Mouse (Mus musculus) cerebellum, adult 18-20 months (tissue): ENCODE results near the gene Gm10392.
A peak's percentile ranks its signal among the peaks of the same experiment; 100 is the strongest.
"Not testable (repeated sequence)": the region's sequence is repeated elsewhere in the genome, so short reads cannot be mapped to it uniquely, and the experiment has no call there.

Experiments
- DNase-seq, 2 experiments: peaks; one replicate each; pipeline ENCODE4 v3.0.0; 2021

The Gm10392 gene

DNA sequence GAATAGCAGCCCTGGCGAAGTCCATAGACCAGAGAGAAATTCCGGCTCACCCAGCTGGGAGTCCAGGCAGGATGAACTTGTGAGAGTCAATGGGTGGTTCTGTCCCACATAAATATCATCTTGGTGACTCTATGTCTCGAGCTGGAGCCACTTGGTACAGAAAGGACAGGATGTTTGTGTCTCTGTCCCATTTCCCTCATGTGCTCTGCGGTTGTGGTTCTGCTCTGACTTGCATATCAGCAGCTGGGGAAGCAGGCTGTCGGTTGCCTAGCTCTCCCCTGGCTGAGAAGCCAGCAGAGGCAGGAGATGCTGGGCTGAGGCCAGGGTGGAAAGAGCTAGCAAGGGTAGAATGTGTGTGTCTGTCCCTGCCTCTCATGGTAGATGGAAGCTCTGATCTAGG lies at the start of gene Gm10392:
Gm10392 (minus strand) TSS at position 156 of the 400 bp plus-strand sequence.
- DNase-seq, result no peak

DNA sequence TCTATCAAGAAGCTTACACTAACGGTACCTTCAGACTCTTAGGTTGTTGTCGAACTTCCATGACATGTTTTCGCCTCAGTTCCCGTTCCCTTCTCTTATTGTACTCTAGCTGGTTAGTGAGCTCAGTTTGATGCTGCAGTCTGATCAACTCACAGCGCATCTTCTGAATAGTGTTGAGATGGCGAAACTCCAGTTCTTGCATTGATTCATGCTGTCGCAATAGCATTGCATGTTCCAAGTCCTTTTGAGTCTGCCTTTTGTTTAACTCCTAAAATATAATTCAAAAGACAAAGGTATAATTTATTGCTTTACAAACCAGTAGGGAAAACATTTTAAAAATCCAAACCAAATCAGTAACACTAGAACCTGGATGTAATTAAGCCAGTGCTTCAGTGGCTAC lies 26.3 kb upstream of the Gm10392 start:
- no peak for DNase-seq

- DNase-seq, result no peak
Measured at GRCm38 (mm10) chr11:77532202-77532846, 13.3 kb upstream of the Gm10392 start.

DNA sequence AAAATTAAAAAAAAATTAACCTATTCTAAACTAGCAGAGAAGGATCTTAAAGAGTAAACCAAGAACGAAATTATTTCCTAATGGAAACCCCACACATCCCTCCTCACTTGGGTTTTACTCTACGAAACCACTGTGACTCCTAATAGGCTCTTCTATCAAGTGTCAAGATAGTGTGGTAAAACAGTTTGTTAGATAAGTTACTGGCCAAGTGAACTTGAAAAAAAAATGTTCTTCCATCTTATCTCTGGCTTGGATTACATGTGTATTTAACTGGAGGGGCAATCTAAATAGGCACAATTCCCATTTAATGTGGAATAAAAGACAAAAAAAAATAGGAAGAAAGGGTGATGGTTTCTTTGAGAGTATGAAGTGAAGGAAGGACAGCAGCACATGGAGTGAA lies 11.9 kb upstream of the Gm10392 start:
- DNase-seq, result no peak

GRCm38 (mm10) chr11:77529644-77530043 lies 10.6 kb upstream of the Gm10392 start:
- no peak for DNase-seq

- not testable (repeated sequence) for DNase-seq
Measured at GRCm38 (mm10) chr11:77528420-77528819, 9.4 kb upstream of the Gm10392 start.

DNA sequence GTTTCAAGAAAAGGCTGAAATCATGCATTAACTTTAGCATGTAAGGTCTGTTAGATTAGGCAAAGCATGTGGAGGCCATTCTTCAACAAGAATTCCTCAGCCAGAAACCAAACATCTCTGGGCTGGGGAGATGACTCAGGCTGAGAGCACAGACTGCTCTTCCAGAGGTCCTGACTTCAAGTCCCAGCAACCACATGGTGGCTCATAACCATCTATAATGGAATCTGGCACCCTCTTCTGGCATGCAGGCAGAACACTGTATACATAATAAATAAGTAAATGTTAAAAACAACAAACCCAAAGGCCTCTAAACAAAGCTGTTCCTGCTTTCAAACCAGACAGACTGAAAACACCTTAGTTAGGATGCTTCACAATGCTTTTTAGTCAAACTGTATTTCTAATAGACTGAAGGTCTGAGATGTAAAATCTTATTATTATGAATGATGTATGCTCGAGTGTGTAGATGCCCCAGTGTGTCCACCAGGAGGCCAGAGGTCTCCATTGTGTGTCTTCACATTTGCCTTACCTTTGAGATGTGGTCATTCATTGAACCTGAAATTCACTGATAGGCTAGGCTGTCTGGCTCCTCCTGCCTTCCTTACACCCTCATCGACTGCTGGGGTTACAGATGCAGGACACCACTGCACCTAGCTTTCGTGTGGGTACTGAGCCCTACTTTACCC lies 6.9 kb upstream of the Gm10392 start:
- no peak for DNase-seq

- no peak for DNase-seq
Measured at GRCm38 (mm10) chr11:77520601-77521529, 1.9 kb upstream of the Gm10392 start.

- peak in 1 of 2 experiments; percentile 2 for DNase-seq
Measured at GRCm38 (mm10) chr11:77518051-77518798, 773 bp downstream of the Gm10392 start.

DNA sequence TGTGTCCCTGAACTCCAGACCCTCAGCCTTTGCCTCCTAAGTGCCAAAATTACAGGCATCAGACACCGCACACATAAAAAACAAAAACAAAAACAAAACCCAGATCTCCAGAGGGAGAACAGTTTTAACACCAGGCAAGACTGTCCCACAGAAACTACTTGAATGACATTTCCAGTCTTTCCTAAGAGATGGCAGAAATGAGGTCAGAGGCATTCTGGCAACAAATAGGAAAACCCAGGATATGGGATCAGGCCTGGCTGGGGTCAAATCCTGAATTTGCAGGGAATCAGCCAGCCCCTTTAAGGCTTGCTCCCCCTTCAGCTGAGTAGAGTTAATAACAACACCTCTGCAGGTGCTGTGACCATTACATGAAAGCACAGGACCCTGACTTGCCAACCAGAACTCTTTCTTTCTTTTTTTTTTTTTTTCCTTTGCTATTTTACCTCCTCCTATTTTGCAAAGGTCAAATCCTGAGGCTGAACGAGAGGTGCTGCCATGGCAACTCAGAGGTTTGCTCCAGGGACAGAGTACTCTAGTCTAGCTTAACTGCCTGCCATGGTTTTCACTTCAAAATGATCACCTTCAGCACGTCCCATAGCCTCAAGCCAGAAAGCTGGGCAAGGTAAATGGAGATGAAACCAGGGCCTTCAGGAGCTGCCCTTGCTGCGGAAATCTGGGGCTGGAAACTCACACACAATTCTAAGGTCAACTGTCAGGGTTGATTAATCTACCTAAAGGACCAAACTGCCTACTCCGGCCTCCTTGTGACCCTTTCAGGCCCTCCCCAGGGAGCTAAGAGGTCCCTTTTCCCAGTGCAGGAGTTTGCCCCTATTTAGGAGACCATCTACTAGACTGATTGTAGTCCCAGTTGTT lies 2.2 kb downstream of the Gm10392 start:
- DNase-seq, result peak in 1 of 2 experiments; percentile 5

DNA sequence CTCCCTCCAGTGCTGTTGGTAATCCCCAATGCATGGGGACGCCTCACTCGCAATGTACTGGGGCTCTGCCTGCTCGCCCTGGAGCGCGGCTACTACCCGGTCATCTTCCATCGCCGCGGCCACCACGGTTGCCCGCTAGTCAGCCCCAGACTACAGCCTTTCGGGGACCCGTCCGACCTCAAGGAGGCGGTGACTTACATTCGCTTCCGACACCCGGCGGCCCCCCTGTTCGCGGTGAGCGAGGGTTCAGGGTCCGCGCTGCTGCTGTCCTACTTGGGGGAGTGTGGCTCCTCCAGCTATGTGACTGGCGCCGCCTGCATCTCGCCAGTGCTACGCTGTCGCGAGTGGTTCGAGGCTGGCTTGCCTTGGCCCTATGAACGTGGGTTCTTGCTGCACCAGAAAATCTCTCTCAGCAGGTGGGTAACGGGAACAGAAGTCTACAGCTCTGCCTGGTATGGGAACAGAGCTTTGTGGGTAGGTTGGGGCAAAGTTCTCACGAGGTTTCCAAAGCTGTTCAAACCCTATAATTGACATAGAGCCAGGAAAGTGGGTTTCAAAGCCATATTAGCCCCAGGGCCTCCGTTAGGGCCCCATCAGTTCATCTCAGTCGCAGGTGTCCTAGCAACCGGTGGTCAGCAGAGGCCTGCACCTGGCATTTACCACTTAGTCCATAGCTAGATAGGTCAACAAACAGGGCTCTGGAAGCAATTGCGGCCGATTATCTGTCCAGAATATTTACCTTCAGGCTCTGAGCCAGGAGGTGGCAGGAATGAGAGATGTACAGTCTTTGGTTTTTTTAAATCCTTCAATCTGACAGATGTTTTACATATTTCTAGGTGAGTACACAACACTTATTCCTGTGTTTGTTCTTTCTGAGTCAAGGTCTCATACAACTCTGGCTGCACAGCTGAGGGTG lies 3.1 kb downstream of the Gm10392 start, which contains the start of gene Trp53i13:
Trp53i13 (minus strand) TSS at position 344 of the 916 bp plus-strand sequence.
- peak in 1 of 2 experiments; percentile 28 for DNase-seq

DNA sequence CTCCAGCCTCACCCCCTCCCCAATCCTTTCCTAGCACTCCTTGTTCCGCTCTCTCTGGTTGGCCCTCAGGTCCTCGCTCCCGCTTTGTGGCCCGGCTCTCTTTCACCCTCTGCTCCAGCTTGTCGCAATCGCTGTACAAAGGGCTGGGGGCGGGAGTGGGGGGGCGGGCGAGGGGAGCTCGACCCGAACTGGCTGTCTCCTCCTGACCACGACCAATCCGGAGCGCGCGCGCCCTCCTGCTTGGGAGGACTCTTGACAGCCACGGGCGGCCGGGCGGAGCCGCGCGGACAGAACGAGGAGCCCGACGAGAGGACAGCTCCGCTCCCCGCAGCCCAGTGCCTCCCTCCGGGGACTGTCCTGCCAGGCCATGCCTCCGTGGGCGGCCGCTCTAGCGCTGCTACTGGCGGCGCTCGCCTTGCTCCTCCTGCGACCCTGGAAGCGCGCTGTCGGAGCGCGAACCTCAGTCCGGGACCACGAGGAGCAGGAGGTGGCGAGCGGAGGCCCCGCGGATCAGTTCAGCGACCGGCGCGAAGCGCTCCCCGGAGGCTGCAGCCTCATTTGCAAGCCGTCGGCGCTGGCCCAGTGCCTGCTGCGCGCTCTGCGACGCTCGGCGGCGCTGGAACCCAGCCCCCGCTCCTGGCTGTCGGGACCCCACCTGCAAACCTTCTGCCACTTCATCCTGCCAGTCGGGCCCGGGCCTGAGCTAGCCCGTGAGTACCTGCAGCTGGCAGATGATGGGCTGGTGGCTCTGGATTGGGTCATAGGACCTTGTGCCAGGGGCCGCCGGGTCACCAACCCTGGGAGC lies 4.0 kb downstream of the Gm10392 start, which contains the start of gene Abhd15:
Abhd15 (plus strand) TSS at position 290 of the 805 bp plus-strand sequence.
- peak; percentile 61 to 62 for DNase-seq

- no peak for DNase-seq
Measured at GRCm38 (mm10) chr11:77514281-77514831, 4.6 kb downstream of the Gm10392 start.

- DNase-seq, result peak in 1 of 2 experiments; percentile 17
Measured at GRCm38 (mm10) chr11:77513811-77514170, 5.2 kb downstream of the Gm10392 start.

GRCm38 (mm10) chr11:77512891-77513810 lies 5.8 kb downstream of the Gm10392 start:
- peak; percentile 76 to 86 for DNase-seq

GRCm38 (mm10) chr11:77511336-77511735 lies 7.7 kb downstream of the Gm10392 start:
- no peak for DNase-seq

- DNase-seq, result peak; percentile 73 to 86
Measured at GRCm38 (mm10) chr11:77508068-77509021, 10.7 kb downstream of the Gm10392 start.
